In the genomic region with DNA sequence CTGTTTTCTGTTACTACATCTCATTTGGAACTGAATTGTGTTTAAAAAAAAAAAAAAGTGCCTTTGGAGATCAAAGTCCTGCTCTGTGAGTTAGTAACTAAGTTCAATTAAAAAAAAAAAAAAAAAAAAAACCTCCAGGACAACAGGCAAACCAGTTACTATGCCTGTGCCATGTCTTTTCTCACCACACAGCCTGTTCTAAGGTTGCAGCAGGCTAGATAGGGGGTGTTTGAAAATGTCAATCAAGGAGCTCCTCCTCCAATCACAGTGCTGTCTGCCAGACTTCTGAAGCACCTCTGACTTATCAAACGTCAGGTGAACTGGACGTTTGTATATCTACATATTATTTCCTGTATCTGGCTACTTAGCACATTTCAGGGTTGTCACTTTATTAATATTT, we compare ENCODE assay signal across 25 mouse cellular contexts.
DNase-seq lines count a peak whose midpoint lies in the region; ATAC-seq and TF ChIP-seq lines count a peak whose summit lies in the region.
"Had no signal": no experiment of that assay in that cellular context is flagged by ENCODE, and none has a peak within 500 bp of the region (broad histone marks: within the 10 kb centered on the region; RNA-seq: fewer than 3 reads in every experiment).

No protein-coding gene starts in this region.

- H3K9ac ChIP-seq in kidney, embryonic 16.5 days (replicated peaks; ENCODE audit: low read length) = no peak overlapping the region
- no peak overlapping the region for H3K9ac ChIP-seq in kidney, embryonic 14.5 days (ENCODE audit: low read depth, low read length)
- H3K9ac ChIP-seq: embryonic facial prominence, embryonic 12.5 days; embryonic facial prominence, embryonic 15.5 days; forebrain, postnatal 0 days; heart, embryonic 12.5 days; heart, embryonic 15.5 days; hindbrain, embryonic 14.5 days had no signal

- peaks cover 31% of the 10 kb centered on the region for H3K27me3 ChIP-seq in kidney, embryonic 16.5 days (ENCODE audit: insufficient read depth, low read length)
- peaks cover 31% of the 10 kb centered on the region for H3K27me3 ChIP-seq in kidney, embryonic 14.5 days (ENCODE audit: control insufficient read depth, insufficient read depth, low read length)
- H3K27me3 ChIP-seq in thymus, adult 2 months (ENCODE audit: control insufficient read depth, insufficient read depth, low read length) = no peaks in the 10 kb centered on the region
- H3K27me3 ChIP-seq: embryonic facial prominence, embryonic 12.5 days; embryonic facial prominence, embryonic 15.5 days; heart, embryonic 12.5 days; heart, embryonic 15.5 days had no signal

- H3K9me3 ChIP-seq in kidney, embryonic 16.5 days (ENCODE audit: low read length) = no peaks in the 10 kb centered on the region
- H3K9me3 ChIP-seq in kidney, embryonic 14.5 days (ENCODE audit: control insufficient read depth, low read length) = no peaks in the 10 kb centered on the region
- H3K9me3 ChIP-seq: embryonic facial prominence, embryonic 12.5 days; embryonic facial prominence, embryonic 15.5 days; heart, embryonic 12.5 days; heart, embryonic 15.5 days had no signal

- no peaks in the 10 kb centered on the region for H3K36me3 ChIP-seq in kidney, embryonic 16.5 days (ENCODE audit: insufficient read depth, low read length)
- no peaks in the 10 kb centered on the region for H3K36me3 ChIP-seq in kidney, embryonic 14.5 days (ENCODE audit: control insufficient read depth, insufficient read depth, low read length)
- no peaks in the 10 kb centered on the region for H3K36me3 ChIP-seq in thymus, adult 2 months (ENCODE audit: control insufficient read depth, insufficient read depth, low read length)
- H3K36me3 ChIP-seq: embryonic facial prominence, embryonic 12.5 days; embryonic facial prominence, embryonic 15.5 days; heart, embryonic 12.5 days; heart, embryonic 15.5 days had no signal

- TF ChIP-seq CTCF in thymus, adult 2 months (IDR thresholded peaks at IDR 0.05; ENCODE audit: borderline replicate concordance, control insufficient read depth, extremely low read depth, insufficient read depth, low read length, poor library complexity) = no peak

- peaks cover 15% of the 10 kb centered on the region for H3K4me1 ChIP-seq in kidney, embryonic 16.5 days (ENCODE audit: insufficient read depth, low read length)
- H3K4me1 ChIP-seq in kidney, embryonic 14.5 days (ENCODE audit: control insufficient read depth, insufficient read depth, low read length) = no peaks in the 10 kb centered on the region
- H3K4me1 ChIP-seq in thymus, adult 2 months (replicated peaks; ENCODE audit: control insufficient read depth, insufficient read depth, low read length) = no peaks in the 10 kb centered on the region
- H3K4me1 ChIP-seq: embryonic facial prominence, embryonic 12.5 days; embryonic facial prominence, embryonic 15.5 days; heart, embryonic 12.5 days; heart, embryonic 15.5 days had no signal

- H3K27ac ChIP-seq in kidney, embryonic 16.5 days (ENCODE audit: low read length) = peak overlapping the region; percentile 37; the same call in 1 of the 2 replicates
- H3K27ac ChIP-seq in kidney, embryonic 14.5 days (ENCODE audit: low read depth, low read length) = no peak overlapping the region
- H3K27ac ChIP-seq in thymus, adult 2 months (ENCODE audit: control insufficient read depth, insufficient read depth, low read length) = no peak overlapping the region
- H3K27ac ChIP-seq: embryonic facial prominence, embryonic 12.5 days; embryonic facial prominence, embryonic 15.5 days; gastrocnemius, adult 2 months; heart, embryonic 15.5 days; hindbrain, embryonic 14.5 days had no signal

- WGBS in kidney, embryonic 16.5 days = 41% methylated on average over 2 of the region's 2 CpGs
- 55% methylated on average over 2 of the region's 2 CpGs for WGBS in kidney, embryonic 14.5 days
- 80% methylated on average over 2 of the region's 2 CpGs for WGBS in thymus, adult 2 months

- H3K4me3 ChIP-seq in kidney, embryonic 16.5 days (ENCODE audit: low read length) = no peak overlapping the region
- no peak overlapping the region for H3K4me3 ChIP-seq in kidney, embryonic 14.5 days (ENCODE audit: low read length)
- H3K4me3 ChIP-seq in thymus, adult 2 months (ENCODE audit: control insufficient read depth, insufficient read depth, low read length) = no peak overlapping the region
- H3K4me3 ChIP-seq: embryonic facial prominence, embryonic 12.5 days; embryonic facial prominence, embryonic 15.5 days; gastrocnemius, adult 2 months; heart, embryonic 12.5 days; heart, embryonic 15.5 days had no signal

- DNase-seq in kidney, adult 18-20 months = peak; percentile 16
- DNase-seq in kidney, postnatal 10 days = no peak
- DNase-seq in kidney, postnatal 36 days = peak; percentile 31 to 41
- DNase-seq in thymus, adult 2 months = no peak
- DNase-seq: adrenal gland, adult 2 months; adrenal gland, postnatal 14 days; cerebellum, adult 11 months; cerebellum, adult 2 months; cerebellum, adult 9-11 months; cerebellum, postnatal 25 days; forebrain, postnatal 0 days; gastrocnemius, adult 2 months; gastrocnemius, postnatal 14 days; heart, adult 18-20 months; heart, postnatal 10 days; heart, postnatal 4 days had no signal

- H3K4me2 ChIP-seq in kidney, embryonic 16.5 days (replicated peaks; ENCODE audit: low read depth, low read length) = no peak overlapping the region
- no peak overlapping the region for H3K4me2 ChIP-seq in kidney, embryonic 14.5 days (replicated peaks; ENCODE audit: low read depth, low read length)
- H3K4me2 ChIP-seq: embryonic facial prominence, embryonic 12.5 days; embryonic facial prominence, embryonic 15.5 days; heart, embryonic 12.5 days; heart, embryonic 15.5 days; hindbrain, embryonic 14.5 days had no signal

- no peak for TF ChIP-seq POLR2A in thymus, adult 2 months (IDR thresholded peaks at IDR 0.05; ENCODE audit: control insufficient read depth, extremely low read depth, insufficient read depth, low read length, poor library complexity)

- no peak for ATAC-seq in kidney, embryonic 16.5 days (ENCODE audit: low FRiP score, low TSS enrichment)
- ATAC-seq in kidney, embryonic 14.5 days (ENCODE audit: low FRiP score, low TSS enrichment) = no peak
- ATAC-seq: CD4-positive, CD25-positive, alpha-beta regulatory T cell, adult 4 months; forebrain, embryonic 14.5 days; forebrain, postnatal 0 days had no signal

Comparison
In these comparisons a context has a peak if more than half of its experiments do, and no peak if none do; other contexts are left out.
1. DNase-seq: peak in kidney, adult 18-20 months (single experiment) and kidney, postnatal 36 days (2 of 2); none in kidney, postnatal 10 days (single experiment) and thymus, adult 2 months (single experiment).